Mouse (Mus musculus) lung, embryonic 16.5 days (tissue): ENCODE results near the gene Cnot3. TPM values are rescaled to one million over a fixed set of nuclear protein-coding genes. Genes with fewer than 3 reads are reported as not detected.
"Not testable (repeated sequence)": the region's sequence is repeated elsewhere in the genome, so short reads cannot be mapped to it uniquely, and the experiment has no call there.

ENCODE experiments used
- ATAC-seq: fragments of 200-750 bp; cut with Nextera tagmentation; 2 replicates; pipeline ENCODE4 v1.8.0; 2017; ENCODE audit warnings: low read depth, mild to moderate bottlenecking, moderate library complexity
- H3K27ac ChIP-seq: fragments of 300-500 bp; sonication (generic); 2 replicates; pipeline ENCODE4 v1.5.1; 2014; ENCODE audit warnings: mild to moderate bottlenecking, control low read depth, low read length
- H3K27me3 ChIP-seq: fragments of 300-500 bp; sonication (generic); 2 replicates; pipeline ENCODE4 v1.6.1; 2014; ENCODE audit warnings: low read depth, low read length, mixed read lengths; ENCODE audit not compliant: control insufficient read depth, insufficient read depth
- H3K36me3 ChIP-seq: fragments of 300-500 bp; sonication (generic); 2 replicates; pipeline ENCODE4 v1.6.1; 2014; ENCODE audit warnings: low read length; ENCODE audit not compliant: control insufficient read depth, insufficient read depth
- H3K4me1 ChIP-seq: fragments of 300-500 bp; sonication (generic); replicated peaks from 2 replicates; pipeline ENCODE4 v1.6.1; 2014; ENCODE audit warnings: low read length, mixed read lengths; ENCODE audit not compliant: control insufficient read depth, insufficient read depth
- H3K4me2 ChIP-seq: fragments of 300-500 bp; sonication (generic); 2 replicates; pipeline ENCODE4 v1.6.1; 2014; ENCODE audit warnings: low read depth, low read length, control low read depth
- H3K4me3 ChIP-seq: fragments of 300-500 bp; sonication (generic); 2 replicates; pipeline ENCODE4 v1.5.1; 2014; ENCODE audit warnings: mild to moderate bottlenecking, low read length, control low read depth
- H3K9ac ChIP-seq: fragments of 300-500 bp; sonication (generic); 2 replicates; pipeline ENCODE4 v1.6.1; 2014; ENCODE audit warnings: low read length, control low read depth
- H3K9me3 ChIP-seq: fragments of 300-500 bp; sonication (generic); 2 replicates; pipeline ENCODE4 v1.6.1; 2016; ENCODE audit warnings: low read length; ENCODE audit not compliant: control insufficient read depth
- WGBS: fragments of 180-500 bp; shearing (Covaris S2); extraction: QIAGEN DNeasy Blood & Tissue Kit; methylation state at CpG from one replicate; pipeline ENCODE4 v1.1.7; 2014; 5-methylcytosine and 5-hydroxymethylcytosine counted together
- polyA plus RNA-seq: library from polyadenylated mRNA; unstranded; fragments of >200 nt; fragmentation: Nextera tagmentation; extraction: Ambion mirVana; gene quantifications from 2 replicates; pipeline ENCODE4 v1.2.1, GENCODE M21; 2015

Gene Cnot3
- polyA plus RNA-seq = 52.6 and 66.3 TPM in 2 replicates

- Histone ChIP-seq H3K36me3 (peaks cover 10% of the 10 kb centered on the region), H3K9me3 (no peaks in the 10 kb centered on the region)
- ATAC-seq = peak; percentile 98
Measured at GRCm38 (mm10) chr7:3644672-3645487, at the start of gene Cnot3. Gene Cnot3, plus strand, starts transcription at chr7:3645268.

DNA sequence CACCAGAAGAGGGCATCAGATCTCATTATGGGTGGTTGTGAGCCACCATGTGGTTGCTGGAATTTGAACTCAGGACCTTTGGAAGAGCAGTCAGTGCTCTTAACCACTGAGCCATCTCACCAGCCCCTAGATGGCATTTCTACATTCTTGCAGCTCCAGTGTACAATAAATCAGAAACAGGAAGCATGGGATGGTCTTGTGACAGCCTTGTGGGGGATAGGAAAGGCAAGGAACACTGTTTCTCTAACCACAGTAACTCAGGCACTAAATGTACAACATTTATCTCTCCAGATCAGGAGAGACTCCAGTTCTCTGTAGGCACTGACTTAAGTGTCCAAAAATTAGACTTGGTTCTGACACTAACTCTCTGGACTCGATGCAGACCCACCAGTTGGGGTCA, 47.3 kb upstream of the Cnot3 start:
- not testable (repeated sequence) for H3K4me2 ChIP-seq, H3K9ac ChIP-seq, H3K27me3 ChIP-seq, H3K36me3 ChIP-seq, ATAC-seq, H3K4me3 ChIP-seq, H3K9me3 ChIP-seq, H3K27ac ChIP-seq, H3K4me1 ChIP-seq
- WGBS = 61% methylated on average over 1 of the region's 1 CpGs

More at GRCm38 (mm10) chr7:3644672-3645487, at the start of gene Cnot3:
- H3K4me2 ChIP-seq = peak within 1 kb of the TSS; percentile 93
- H3K9ac ChIP-seq = peak within 1 kb of the TSS; percentile 97
- 0% methylated on average over 57 of the region's 58 CpGs for WGBS
- no peaks in the 10 kb centered on the region for H3K27me3 ChIP-seq
- H3K4me1 ChIP-seq = peaks cover 33% of the 10 kb centered on the region
- peak within 1 kb of the TSS; percentile 98 for H3K4me3 ChIP-seq
- peak within 1 kb of the TSS; percentile 99 for H3K27ac ChIP-seq

DNA sequence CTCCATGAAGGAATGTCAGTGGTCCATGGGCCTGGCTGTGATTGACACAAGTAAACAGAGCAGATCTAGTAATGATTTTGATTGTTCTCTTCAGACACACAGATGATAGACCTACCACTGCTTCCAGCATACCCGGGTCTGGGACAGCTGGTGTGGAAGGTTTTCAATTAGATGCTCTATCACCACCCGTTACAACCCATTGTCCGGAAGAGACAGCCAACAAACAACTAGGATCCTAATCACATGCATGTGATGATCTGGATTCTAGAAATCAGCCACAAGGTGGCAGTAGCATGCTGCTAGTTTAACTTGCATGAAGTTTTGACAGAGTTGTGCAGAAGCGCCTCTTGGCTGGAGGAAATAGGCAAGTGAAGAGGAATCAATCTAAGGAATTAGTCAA, 43.9 kb upstream of the Cnot3 start:
- 7% methylated on average over 4 of the region's 4 CpGs for whole genome bisulfite sequencing
- no peak for ATAC-seq
- Histone ChIP-seq H3K27me3 (no peaks in the 10 kb centered on the region), H3K27ac (no peak overlapping the region), H3K4me3 (no peak overlapping the region), H3K4me2 (no peak overlapping the region), H3K9me3 (no peaks in the 10 kb centered on the region), H3K9ac (no peak overlapping the region), H3K4me1 (no peaks in the 10 kb centered on the region), H3K36me3 (no peaks in the 10 kb centered on the region)

GRCm38 (mm10) chr7:3606798-3607197, 38.3 kb upstream of the Cnot3 start:
- no peak overlapping the region for H3K4me2 ChIP-seq
- H3K9ac ChIP-seq = no peak overlapping the region
- no peak overlapping the region for H3K27ac ChIP-seq
- no peak overlapping the region for H3K4me3 ChIP-seq
- no peaks in the 10 kb centered on the region for H3K27me3 ChIP-seq
- H3K4me1 ChIP-seq = no peaks in the 10 kb centered on the region
- ATAC-seq = no peak
- no peaks in the 10 kb centered on the region for H3K9me3 ChIP-seq
- H3K36me3 ChIP-seq = no peaks in the 10 kb centered on the region
- 16% methylated on average over 2 of the region's 2 CpGs for WGBS

- no peaks in the 10 kb centered on the region for H3K9me3 ChIP-seq
- no peaks in the 10 kb centered on the region for H3K36me3 ChIP-seq
- no peaks in the 10 kb centered on the region for H3K4me1 ChIP-seq
- ATAC-seq = no peak
- H3K4me3 ChIP-seq = no peak overlapping the region
- WGBS = 72% methylated on average over 6 of the region's 6 CpGs
- H3K9ac ChIP-seq = no peak overlapping the region
- no peak overlapping the region for H3K4me2 ChIP-seq
- no peak overlapping the region for H3K27ac ChIP-seq
- H3K27me3 ChIP-seq = no peaks in the 10 kb centered on the region
Measured at GRCm38 (mm10) chr7:3607391-3607790, 37.7 kb upstream of the Cnot3 start.

DNA sequence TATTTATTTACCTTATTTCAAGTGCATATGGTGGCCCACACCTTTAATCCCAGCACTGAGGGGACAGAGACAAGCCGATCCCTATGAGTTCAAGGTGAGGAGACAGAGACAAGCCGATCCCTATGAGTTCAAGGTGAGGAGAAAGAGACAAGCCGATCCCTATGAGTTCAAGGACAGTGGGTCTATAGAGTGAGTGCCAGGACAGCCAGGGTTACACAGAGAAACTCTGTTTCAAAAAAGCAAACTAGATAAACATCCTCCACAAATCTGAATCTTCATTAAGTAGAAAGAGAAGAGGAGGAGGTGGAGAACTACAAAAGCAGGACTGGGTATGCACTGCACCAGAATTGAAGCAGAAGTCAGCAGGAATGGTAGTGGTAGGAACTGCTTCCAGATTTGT, 36.4 kb upstream of the Cnot3 start:
- Histone ChIP-seq H3K4me3 (no peak overlapping the region), H3K36me3 (no peaks in the 10 kb centered on the region), H3K9ac (no peak overlapping the region), H3K4me2 (no peak overlapping the region), H3K9me3 (no peaks in the 10 kb centered on the region), H3K27me3 (no peaks in the 10 kb centered on the region), H3K4me1 (no peaks in the 10 kb centered on the region), H3K27ac (no peak overlapping the region)
- no peak for ATAC-seq
- WGBS = 92% methylated on average over 3 of the region's 3 CpGs

DNA sequence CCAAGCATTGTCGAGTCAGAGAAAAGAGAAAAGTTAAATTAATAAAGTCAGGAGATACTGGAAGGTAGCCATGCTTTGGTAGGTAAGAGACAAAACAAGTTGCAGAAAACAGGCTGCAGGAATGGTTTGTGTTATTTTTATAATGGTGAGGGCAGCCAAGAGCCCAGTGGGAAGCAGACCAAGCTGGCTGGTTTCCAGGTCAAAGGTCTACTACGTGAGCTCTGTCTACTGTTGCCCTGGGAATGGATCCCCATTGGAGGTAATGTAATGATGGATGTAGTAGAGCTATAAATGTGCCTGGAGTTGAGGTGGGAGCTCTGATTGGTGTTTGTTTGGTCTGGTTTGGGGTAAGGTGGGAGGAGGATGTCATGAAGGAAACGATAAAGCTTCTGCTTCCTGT, 36.0 kb upstream of the Cnot3 start:
- 48% methylated on average over 3 of the region's 3 CpGs for WGBS
- Histone ChIP-seq H3K4me2 (no peak overlapping the region), H3K9ac (no peak overlapping the region), H3K27ac (no peak overlapping the region), H3K4me3 (no peak overlapping the region), H3K27me3 (no peaks in the 10 kb centered on the region), H3K36me3 (no peaks in the 10 kb centered on the region), H3K9me3 (no peaks in the 10 kb centered on the region), H3K4me1 (no peaks in the 10 kb centered on the region)
- ATAC-seq = no peak

DNA sequence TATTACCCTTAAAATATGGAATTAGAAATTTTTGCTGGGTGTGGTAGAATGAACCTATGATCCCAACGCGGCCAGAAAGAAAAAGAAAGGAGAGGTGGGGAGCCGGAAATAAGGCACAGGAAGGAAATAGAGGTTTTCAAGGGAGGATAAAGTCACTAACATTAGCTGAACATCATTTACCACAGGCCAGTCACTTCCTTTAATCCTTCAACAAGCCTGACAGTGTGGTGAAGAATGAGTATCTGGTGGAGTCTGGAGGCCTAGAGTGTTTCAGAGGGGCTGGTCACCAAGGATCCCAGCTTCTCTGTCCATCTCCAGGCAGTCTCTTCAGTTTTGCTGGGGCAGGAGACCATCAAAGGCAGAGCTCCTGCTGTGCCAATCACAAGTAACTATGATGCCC, 34.6 kb upstream of the Cnot3 start:
- Histone ChIP-seq H3K4me2 (no peak overlapping the region), H3K9me3 (no peaks in the 10 kb centered on the region), H3K4me3 (no peak overlapping the region), H3K27me3 (no peaks in the 10 kb centered on the region), H3K9ac (no peak overlapping the region), H3K4me1 (no peaks in the 10 kb centered on the region), H3K36me3 (no peaks in the 10 kb centered on the region), H3K27ac (no peak overlapping the region)
- WGBS = 79% methylated on average over 3 of the region's 3 CpGs
- ATAC-seq = no peak

DNA sequence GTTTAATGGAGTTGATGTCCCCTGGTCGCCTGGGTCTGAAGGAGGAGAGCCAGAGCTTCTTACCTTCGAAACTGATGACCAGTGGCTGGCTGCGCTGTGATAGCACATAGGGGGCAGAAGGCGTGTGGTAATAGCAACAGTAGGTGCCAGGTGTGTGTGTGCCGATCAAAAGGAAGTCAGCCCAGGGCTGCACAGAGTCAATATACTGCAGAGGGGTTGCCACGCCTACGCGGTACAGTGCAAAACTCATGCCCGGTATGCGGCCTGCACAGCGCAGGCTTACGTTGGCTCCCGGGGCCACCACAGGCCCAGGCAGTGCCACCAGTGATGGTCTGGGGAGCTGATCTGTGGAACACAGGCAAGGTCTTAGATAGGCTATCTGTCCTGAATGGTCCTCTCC, 34.1 kb upstream of the Cnot3 start:
- H3K36me3 ChIP-seq = no peaks in the 10 kb centered on the region
- no peak overlapping the region for H3K27ac ChIP-seq
- 0 out of 2 replicates have a peak, but pooled peaks have one; percentile 26 for ATAC-seq
- no peaks in the 10 kb centered on the region for H3K27me3 ChIP-seq
- no peaks in the 10 kb centered on the region for H3K4me1 ChIP-seq
- no peaks in the 10 kb centered on the region for H3K9me3 ChIP-seq
- WGBS = 81% methylated on average over 13 of the region's 13 CpGs
- no peak overlapping the region for H3K9ac ChIP-seq
- H3K4me2 ChIP-seq = no peak overlapping the region
- no peak overlapping the region for H3K4me3 ChIP-seq
